Mouse (Mus musculus) G1E (cell line): ENCODE data around the gene Klhl32. TPM values are rescaled to one million over a fixed set of nuclear protein-coding genes. Genes with fewer than 3 reads are reported as not detected.
"Not testable (repeated sequence)": the region's sequence is repeated elsewhere in the genome, so short reads cannot be mapped to it uniquely, and the experiment has no call there.

ENCODE experiments used
- ATAC-seq: 2 replicates; pipeline ENCODE4 v1.8.0; 2016; ENCODE audit warnings: mild to moderate bottlenecking; ENCODE audit not compliant: insufficient number of reproducible peaks, poor library complexity, low FRiP score, severe bottlenecking; ENCODE audit errors: extremely low read depth
- DNase-seq: peaks from one replicate; pipeline ENCODE4 v3.0.0; 2012; ENCODE audit warnings: low spot score
- H3K27me3 ChIP-seq: 2 replicates; pipeline ENCODE4 v1.6.1; 2012; ENCODE audit warnings: mild to moderate bottlenecking, low read length, inconsistent platforms; ENCODE audit not compliant: insufficient read depth
- H3K36me3 ChIP-seq: replicated peaks from 2 replicates; pipeline ENCODE3; 2012; ENCODE audit warnings: mild to moderate bottlenecking, inconsistent platforms
- H3K4me1 ChIP-seq: 2 replicates; pipeline ENCODE4 v1.6.1; 2012; ENCODE audit warnings: low read depth, low read length, inconsistent platforms, mixed read lengths; ENCODE audit not compliant: insufficient read depth
- H3K4me3 ChIP-seq: 2 replicates; pipeline ENCODE4 v1.5.1; 2012; ENCODE audit warnings: low read depth, mild to moderate bottlenecking, inconsistent platforms, low read length, moderate library complexity, mixed read lengths
- H3K9me3 ChIP-seq: replicated peaks from 2 replicates; pipeline ENCODE4 v1.6.1; 2012; ENCODE audit warnings: inconsistent platforms
- CTCF ChIP-seq: IDR thresholded peaks from 2 replicates; pipeline ENCODE4 v1.5.1; 2012; ENCODE audit warnings: low read depth, low read length, inconsistent platforms, mixed read lengths
- GATA1 ChIP-seq: IDR thresholded peaks from 2 replicates; pipeline ENCODE4 v1.6.1; 2012; ENCODE audit warnings: borderline replicate concordance, low read length, inconsistent platforms, mixed read lengths
- GATA2 ChIP-seq: IDR thresholded peaks from 2 replicates; pipeline ENCODE4 v1.6.1; 2012; ENCODE audit warnings: low read depth, low read length, inconsistent platforms, borderline replicate concordance
- POLR2AphosphoS5 ChIP-seq: IDR thresholded peaks from 2 replicates; pipeline ENCODE4 v1.6.1; 2012; ENCODE audit warnings: low read depth, low read length, inconsistent platforms; ENCODE audit not compliant: insufficient replicate concordance
- TAL1 ChIP-seq: conservative IDR thresholded peaks from 2 replicates; pipeline ENCODE4 v1.6.1; 2012; ENCODE audit warnings: low read depth, low read length, inconsistent platforms, mixed read lengths
- polyA plus RNA-seq: library from polyadenylated mRNA; stranded (reverse); fragments of >175 nt; gene quantifications from 2 replicates; pipeline ENCODE4 v1.2.3, GENCODE M21; 2012
- total RNA-seq, 2 experiments: library from RNA; stranded (forward) in 1 of 2; stranded (reverse) in 1 of 2; fragments of 200-1000 nt in 1 of 2; fragments of >200 nt in 1 of 2; fragmentation: Nextera tagmentation in 1 of 2; gene quantifications; 2 replicates each; pipeline ENCODE4 v1.2.3; 2014 to 2017

The Klhl32 gene
- total and polyA plus RNA-seq, 3 experiments: 0.02 to 0.05 TPM; not detected in 1

- DNase-seq (no peak), ATAC-seq (no peak)
- TF ChIP-seq POLR2AphosphoS5: no peak
- no peak for TF ChIP-seq GATA1
- TF ChIP-seq CTCF: no peak
- TF ChIP-seq TAL1: no peak
- TF ChIP-seq GATA2: no peak
- H3K4me1 ChIP-seq: no peaks in the 10 kb centered on the region
- no peaks in the 10 kb centered on the region for H3K9me3 ChIP-seq
- H3K27me3 ChIP-seq: peaks cover 3% of the 10 kb centered on the region
- H3K4me3 ChIP-seq: no peak overlapping the region
- H3K36me3 ChIP-seq: no peaks in the 10 kb centered on the region
These were observed 170.8 kb downstream of the Klhl32 start for GRCm38 (mm10) chr4:24680080-24680479.

- Histone ChIP-seq H3K36me3 (no peaks in the 10 kb centered on the region), H3K27me3 (0 out of 2 replicates have a peak, but pooled peaks cover 4% of the 10 kb centered on the region), H3K4me1 (no peaks in the 10 kb centered on the region), H3K9me3 (no peaks in the 10 kb centered on the region), H3K4me3 (no peak overlapping the region)
- TF ChIP-seq GATA1: no peak
- no peak for TF ChIP-seq TAL1
- TF ChIP-seq POLR2AphosphoS5: no peak
- no peak for TF ChIP-seq CTCF
- no peak for TF ChIP-seq GATA2
- no peak for DNase-seq
- ATAC-seq: no peak
These were observed 180.9 kb downstream of the Klhl32 start for GRCm38 (mm10) chr4:24670007-24670406.

- TF ChIP-seq GATA2: no peak
- TF ChIP-seq GATA1: no peak
- no peak for TF ChIP-seq POLR2AphosphoS5
- TF ChIP-seq CTCF: no peak
- no peak for TF ChIP-seq TAL1
- H3K9me3 ChIP-seq: no peaks in the 10 kb centered on the region
- H3K36me3 ChIP-seq: no peaks in the 10 kb centered on the region
- ATAC-seq: no peak
- DNase-seq: no peak
- no peaks in the 10 kb centered on the region for H3K4me1 ChIP-seq
- H3K27me3 ChIP-seq: no peaks in the 10 kb centered on the region; the same call in 1 of the 2 replicates
- H3K4me3 ChIP-seq: no peak overlapping the region
These were observed 191.7 kb downstream of the Klhl32 start for GRCm38 (mm10) chr4:24659218-24659617.

GRCm38 (mm10) chr4:24644735-24645134, 206.2 kb downstream of the Klhl32 start:
- not testable (repeated sequence) for H3K4me3 ChIP-seq, H3K36me3 ChIP-seq, ATAC-seq, H3K9me3 ChIP-seq, H3K4me1 ChIP-seq, DNase-seq, H3K27me3 ChIP-seq

- DNase-seq: no peak
- no peak overlapping the region for H3K4me3 ChIP-seq
- no peak for ATAC-seq
- H3K4me1 ChIP-seq: no peaks in the 10 kb centered on the region
- H3K9me3 ChIP-seq: no peaks in the 10 kb centered on the region
- no peaks in the 10 kb centered on the region for H3K36me3 ChIP-seq
- no peaks in the 10 kb centered on the region for H3K27me3 ChIP-seq
- TF ChIP-seq GATA2 (no peak), GATA1 (no peak)
These were observed 208.6 kb downstream of the Klhl32 start for GRCm38 (mm10) chr4:24642306-24642705.

GRCm38 (mm10) chr4:24631177-24631911, 219.6 kb downstream of the Klhl32 start:
- TF ChIP-seq POLR2AphosphoS5 (no peak), CTCF (no peak), TAL1 (no peak), GATA2 (no peak), GATA1 (no peak)
- DNase-seq (no peak), ATAC-seq (no peak)
- no peaks in the 10 kb centered on the region for H3K4me1 ChIP-seq
- H3K4me3 ChIP-seq: no peak overlapping the region
- no peaks in the 10 kb centered on the region for H3K36me3 ChIP-seq
- H3K9me3 ChIP-seq: no peaks in the 10 kb centered on the region
- H3K27me3 ChIP-seq: no peaks in the 10 kb centered on the region

GRCm38 (mm10) chr4:24630430-24630829, 220.5 kb downstream of the Klhl32 start:
- Histone ChIP-seq H3K36me3 (no peaks in the 10 kb centered on the region), H3K27me3 (no peaks in the 10 kb centered on the region), H3K4me3 (no peak overlapping the region), H3K9me3 (no peaks in the 10 kb centered on the region), H3K4me1 (no peaks in the 10 kb centered on the region)
- TF ChIP-seq TAL1 (no peak), GATA1 (no peak), GATA2 (no peak), POLR2AphosphoS5 (no peak), CTCF (no peak)
- ATAC-seq (no peak), DNase-seq (no peak)
